Mouse (Mus musculus): ENCODE measurements around the gene Exoc8. TPM values are rescaled to one million over a fixed set of nuclear protein-coding genes. Genes with fewer than 3 reads are reported as not detected.

Gene Exoc8
- total and polyA plus RNA-seq, 3 experiments: 9.5 to 16.9 TPM; not detected in 1

GRCm38 (mm10) chr8:124898251-124898905 is 873 bp upstream of the Exoc8 start:
- peak overlapping the region; percentile 80 for H3K27ac ChIP-seq (ENCODE audit: control insufficient read depth, low read depth, low read length)
- peaks cover 70% of the 10 kb centered on the region for H3K79me2 ChIP-seq (ENCODE audit: control insufficient read depth, insufficient read depth, low read length, poor library complexity)
- peak; percentile 35 for DNase-seq (ENCODE audit: low read depth, low spot score)
- no peak for TF ChIP-seq UBTF (IDR thresholded peaks at IDR 0.05; ENCODE audit: borderline replicate concordance, insufficient read depth, low read depth, low read length)
- no peak for TF ChIP-seq RAD21 (IDR thresholded peaks at IDR 0.05; ENCODE audit: low read depth, low read length)
- TF ChIP-seq RCOR1 (IDR thresholded peaks at IDR 0.05; ENCODE audit: low read depth, low read length): no peak
- no peak for TF ChIP-seq POLR2AphosphoS5 (IDR thresholded peaks at IDR 0.05; ENCODE audit: borderline replicate concordance, low read depth, low read length)
- TF ChIP-seq POLR2AphosphoS2 (IDR thresholded peaks at IDR 0.05; ENCODE audit: low read length): no peak
- TF ChIP-seq TBP (IDR thresholded peaks at IDR 0.05; ENCODE audit: low read depth, low read length): no peak
- peak; percentile 18; the same call in 1 of the 2 replicates for TF ChIP-seq GATA1 (IDR thresholded peaks at IDR 0.05; ENCODE audit: low read depth, low read length)
- 0 out of 2 replicates have a peak, but pooled peaks have one; percentile 77 for TF ChIP-seq CHD1 (IDR thresholded peaks at IDR 0.05; ENCODE audit: low read depth, low read length)
- TF ChIP-seq TAL1 (IDR thresholded peaks at IDR 0.05; ENCODE audit: low read length): no peak
- TF ChIP-seq ZNF384 (IDR thresholded peaks at IDR 0.05; ENCODE audit: low read depth, low read length): no peak
- no peak for TF ChIP-seq MYC (IDR thresholded peaks at IDR 0.05; ENCODE audit: low read depth, low read length)
- TF ChIP-seq ZMIZ1 (IDR thresholded peaks at IDR 0.05; ENCODE audit: low read depth, low read length): no peak
- TF ChIP-seq MYB (IDR thresholded peaks at IDR 0.05; ENCODE audit: low read depth, low read length): no peak
- TF ChIP-seq ZKSCAN1 (IDR thresholded peaks at IDR 0.05; ENCODE audit: low read depth, low read length): no peak
- no peaks in the 10 kb centered on the region for H3K9me3 ChIP-seq (replicated peaks; ENCODE audit: insufficient read depth, low read length)
- H3K27me3 ChIP-seq (ENCODE audit: control insufficient read depth in 1 of 2, insufficient read depth in 2 of 2, low read length in 2 of 2): no peaks in the 10 kb centered on the region
- peak overlapping the region; percentile 99 for H3K9ac ChIP-seq (ENCODE audit: control insufficient read depth, low read depth, low read length, poor library complexity, severe bottlenecking)
- peaks cover 21 to 29% of the 10 kb centered on the region in 2 experiments for H3K36me3 ChIP-seq (ENCODE audit: control insufficient read depth in 1 of 2, insufficient read depth in 2 of 2, low read length in 2 of 2)
- H3K4me3 ChIP-seq (ENCODE audit: control insufficient read depth in 1 of 2, insufficient read depth in 1 of 2, low read depth in 2 of 2, low read length in 2 of 2): peak overlapping the region; percentile 92 to 98
- peaks cover 0 to 19% of the 10 kb centered on the region in 2 experiments; a peak in 3 of 4 replicates for H3K4me1 ChIP-seq (ENCODE audit: control insufficient read depth in 1 of 2, insufficient read depth in 2 of 2, low read length in 2 of 2)

- TF ChIP-seq ZNF384 (IDR thresholded peaks at IDR 0.05; ENCODE audit: low read depth, low read length) (no peak), MAX (IDR thresholded peaks at IDR 0.05; ENCODE audit: low read length) (peak; percentile 61; the same call in 1 of the 2 replicates), TAL1 (IDR thresholded peaks at IDR 0.05; ENCODE audit: low read length) (no peak), MYB (IDR thresholded peaks at IDR 0.05; ENCODE audit: low read depth, low read length) (no peak), CTCF (IDR thresholded peaks at IDR 0.05 in 2 of 3, conservative IDR thresholded peaks at IDR 0.05 in 1 of 3; ENCODE audit: control insufficient read depth in 1 of 3, insufficient read depth in 1 of 3, low read depth in 2 of 3, low read length in 3 of 3, poor library complexity in 1 of 3, severe bottlenecking in 1 of 3) (peak in 2 of 3 experiments; percentile 45 to 50; a peak in 4 of 6 replicates), TCF12 (IDR thresholded peaks at IDR 0.05; ENCODE audit: low read depth, low read length) (no peak), HCFC1 (IDR thresholded peaks at IDR 0.05; ENCODE audit: low read depth, low read length) (peak; percentile 28; the same call in 1 of the 2 replicates)
- peaks cover 16 to 29% of the 10 kb centered on the region in 2 experiments for H3K36me3 ChIP-seq (ENCODE audit: control insufficient read depth in 1 of 2, insufficient read depth in 2 of 2, low read length in 2 of 2)
- H3K27ac ChIP-seq (ENCODE audit: control insufficient read depth, low read depth, low read length): peak overlapping the region; percentile 70
- peak overlapping the region; percentile 78 to 95 for H3K4me3 ChIP-seq (ENCODE audit: control insufficient read depth in 1 of 2, insufficient read depth in 1 of 2, low read depth in 2 of 2, low read length in 2 of 2)
- peak; percentile 63 for DNase-seq (ENCODE audit: low read depth, low spot score)
- H3K9ac ChIP-seq (ENCODE audit: control insufficient read depth, low read depth, low read length, poor library complexity, severe bottlenecking): peak overlapping the region; percentile 98
- H3K9me3 ChIP-seq (replicated peaks; ENCODE audit: insufficient read depth, low read length): no peaks in the 10 kb centered on the region
- peaks cover 0 to 19% of the 10 kb centered on the region in 2 experiments; a peak in 3 of 4 replicates for H3K4me1 ChIP-seq (ENCODE audit: control insufficient read depth in 1 of 2, insufficient read depth in 2 of 2, low read length in 2 of 2)
- H3K27me3 ChIP-seq (ENCODE audit: control insufficient read depth in 1 of 2, insufficient read depth in 2 of 2, low read length in 2 of 2): no peaks in the 10 kb centered on the region
- H3K79me2 ChIP-seq (ENCODE audit: control insufficient read depth, insufficient read depth, low read length, poor library complexity): peaks cover 58% of the 10 kb centered on the region
These were observed 696 bp downstream of the Exoc8 start for GRCm38 (mm10) chr8:124896632-124897385.

Measured in MEL (cell line).